Mouse (Mus musculus): ENCODE results near the gene Kri1.

DNA sequence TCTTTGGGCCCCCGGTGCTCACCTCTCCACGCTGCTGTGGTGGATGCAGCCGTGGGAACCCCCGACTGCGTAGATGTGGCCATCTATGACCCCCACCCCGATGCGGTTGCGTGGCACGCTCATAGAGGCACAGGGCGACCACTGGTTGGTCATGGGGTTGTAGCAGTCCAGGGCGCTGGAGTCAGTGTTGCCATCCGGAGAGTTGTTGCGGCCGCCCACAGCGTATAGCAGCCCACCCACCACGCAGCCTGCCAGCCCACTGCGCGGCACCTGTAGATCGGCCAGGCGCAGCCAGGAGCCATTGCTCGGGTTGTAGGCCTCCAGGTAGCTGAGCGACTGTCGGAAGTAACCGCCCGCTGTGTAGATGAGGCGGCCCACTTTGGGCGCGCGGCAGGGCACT, 54.4 kb downstream of the Kri1 start:
- TF ChIP-seq CTCF (IDR thresholded peaks at IDR 0.05; ENCODE audit: low read depth, low read length) (no peak), POLR2A (IDR thresholded peaks at IDR 0.05; ENCODE audit: extremely low read depth, insufficient read depth, low read length) (no peak)
